In the genomic region with DNA sequence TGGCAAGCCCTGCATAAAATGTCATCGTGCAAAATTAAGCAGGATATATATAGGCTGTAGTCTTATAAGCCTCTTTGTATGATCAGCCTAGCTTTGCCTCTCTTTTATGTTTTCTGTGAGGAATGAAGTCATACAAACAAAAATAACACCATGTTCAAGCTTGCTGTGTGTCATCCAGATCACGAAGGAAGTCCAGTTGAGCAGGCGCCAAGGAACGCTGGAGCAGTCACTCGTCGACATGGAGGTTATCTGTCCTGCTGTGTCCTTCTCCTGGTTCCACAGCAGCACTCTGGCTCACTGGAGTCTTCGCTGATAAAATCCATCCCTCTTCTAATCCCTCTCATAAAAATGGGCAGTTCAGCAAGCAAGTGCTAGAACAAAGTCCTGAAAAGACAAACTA, we compare ENCODE assay signal across 12 mouse cellular contexts.
DNase-seq lines count a peak whose midpoint lies in the region; ATAC-seq and TF ChIP-seq lines count a peak whose summit lies in the region.
"Had no signal": no experiment of that assay in that cellular context is flagged by ENCODE, and none has a peak within 500 bp of the region (broad histone marks: within the 10 kb centered on the region; RNA-seq: fewer than 3 reads in every experiment).

No protein-coding gene starts in this region.

- H3K36me3 ChIP-seq in heart, adult 2 months (ENCODE audit: control insufficient read depth, insufficient read depth, low read length), result no peaks in the 10 kb centered on the region
- no peaks in the 10 kb centered on the region for H3K36me3 ChIP-seq in heart, embryonic 12.5 days
- H3K36me3 ChIP-seq: hindbrain, embryonic 15.5 days had no signal

- TF ChIP-seq POLR2A in heart, adult 2 months (IDR thresholded peaks at IDR 0.05; ENCODE audit: insufficient read depth, low read depth, low read length), result no peak

- DNase-seq in heart, adult 2 months, result peak; percentile 56 to 80
- DNase-seq in adrenal gland, postnatal 36 days, result peak; percentile 25 to 66
- DNase-seq in gastrocnemius, postnatal 10 days, result peak; percentile 70
- DNase-seq in heart, postnatal 4 days, result peak; percentile 68
- no peak for DNase-seq in retina, embryonic 14.5 days (ENCODE audit: low spot score)
- DNase-seq in frontal cortex, postnatal 25 days (ENCODE audit: low spot score in 2 of 2), result no peak
- no peak for DNase-seq in embryo, embryonic 9.5 days (ENCODE audit: extremely low spot score)
- DNase-seq: cerebellum, adult 18-20 months; lung, postnatal 14 days; thymus, postnatal 4 days had no signal

- H3K4me3 ChIP-seq in heart, adult 2 months, result no peak overlapping the region
- H3K4me3 ChIP-seq in heart, embryonic 12.5 days, result no peak overlapping the region
- H3K4me3 ChIP-seq: hindbrain, embryonic 15.5 days had no signal

- H3K9ac ChIP-seq in heart, adult 2 months (ENCODE audit: low read depth, low read length), result no peak overlapping the region
- H3K9ac ChIP-seq in heart, embryonic 12.5 days, result no peak overlapping the region
- H3K9ac ChIP-seq: hindbrain, embryonic 15.5 days had no signal

- no peaks in the 10 kb centered on the region for H3K9me3 ChIP-seq in heart, embryonic 12.5 days (replicated peaks)
- H3K9me3 ChIP-seq: hindbrain, embryonic 15.5 days had no signal

- intact Hi-C loops in heart, adult 2 months (cut with DNase I), result no loop called here

- peaks cover 1% of the 10 kb centered on the region for H3K4me1 ChIP-seq in heart, adult 2 months (ENCODE audit: control insufficient read depth, insufficient read depth, low read length)
- H3K4me1 ChIP-seq in heart, embryonic 12.5 days (replicated peaks), result no peaks in the 10 kb centered on the region

- H3K27ac ChIP-seq in heart, adult 2 months, result no peak overlapping the region
- H3K27ac ChIP-seq in heart, embryonic 12.5 days (ENCODE audit: poor library complexity, severe bottlenecking), result no peak overlapping the region

- TF ChIP-seq EP300 in heart, adult 2 months (IDR thresholded peaks at IDR 0.05; ENCODE audit: insufficient read depth, low read depth, low read length), result 0 out of 2 replicates have a peak, but pooled peaks have one; percentile 36

- 0 out of 2 replicates have a peak, but pooled peaks cover 2% of the 10 kb centered on the region for H3K27me3 ChIP-seq in heart, adult 2 months (ENCODE audit: control insufficient read depth, insufficient read depth, low read length)
- H3K27me3 ChIP-seq in heart, embryonic 12.5 days (replicated peaks), result peaks cover 97% of the 10 kb centered on the region
- H3K27me3 ChIP-seq: hindbrain, embryonic 15.5 days had no signal

- 11% methylated on average over 7 of the region's 7 CpGs for WGBS in heart, adult 2 months
- WGBS in heart, embryonic 12.5 days, result 52% methylated on average over 7 of the region's 7 CpGs

- TF ChIP-seq CTCF in heart, adult 2 months (IDR thresholded peaks at IDR 0.05), result no peak

- no peak for ATAC-seq in heart, embryonic 12.5 days (ENCODE audit: insufficient number of reproducible peaks, low FRiP score)

- no peaks in the 10 kb centered on the region for H3K79me2 ChIP-seq in heart, adult 2 months (replicated peaks; ENCODE audit: control insufficient read depth, insufficient read depth, low read length)

- H3K4me2 ChIP-seq in heart, embryonic 12.5 days, result no peak overlapping the region

Comparison
In these comparisons a context has a peak if more than half of its experiments do, and no peak if none do; other contexts are left out.
1. DNase-seq: peak in heart, adult 2 months (2 of 2), adrenal gland, postnatal 36 days (2 of 2), gastrocnemius, postnatal 10 days (single experiment) and heart, postnatal 4 days (single experiment); none in retina, embryonic 14.5 days (single experiment), frontal cortex, postnatal 25 days (0 of 2) and embryo, embryonic 9.5 days (single experiment).